Mouse (Mus musculus): ENCODE data around the gene Rbbp9. TPM values are rescaled to one million over a fixed set of nuclear protein-coding genes. Genes with fewer than 3 reads are reported as not detected.

Rbbp9 gene
- 2.6 to 3.9 TPM (median 3.4 TPM) in 4 replicates for total RNA-seq (2023)

GRCm38 (mm10) chr2:144550529-144550928 is at the start of gene Rbbp9:
Gene Rbbp9, minus strand, starts transcription at chr2:144550869.

DNA sequence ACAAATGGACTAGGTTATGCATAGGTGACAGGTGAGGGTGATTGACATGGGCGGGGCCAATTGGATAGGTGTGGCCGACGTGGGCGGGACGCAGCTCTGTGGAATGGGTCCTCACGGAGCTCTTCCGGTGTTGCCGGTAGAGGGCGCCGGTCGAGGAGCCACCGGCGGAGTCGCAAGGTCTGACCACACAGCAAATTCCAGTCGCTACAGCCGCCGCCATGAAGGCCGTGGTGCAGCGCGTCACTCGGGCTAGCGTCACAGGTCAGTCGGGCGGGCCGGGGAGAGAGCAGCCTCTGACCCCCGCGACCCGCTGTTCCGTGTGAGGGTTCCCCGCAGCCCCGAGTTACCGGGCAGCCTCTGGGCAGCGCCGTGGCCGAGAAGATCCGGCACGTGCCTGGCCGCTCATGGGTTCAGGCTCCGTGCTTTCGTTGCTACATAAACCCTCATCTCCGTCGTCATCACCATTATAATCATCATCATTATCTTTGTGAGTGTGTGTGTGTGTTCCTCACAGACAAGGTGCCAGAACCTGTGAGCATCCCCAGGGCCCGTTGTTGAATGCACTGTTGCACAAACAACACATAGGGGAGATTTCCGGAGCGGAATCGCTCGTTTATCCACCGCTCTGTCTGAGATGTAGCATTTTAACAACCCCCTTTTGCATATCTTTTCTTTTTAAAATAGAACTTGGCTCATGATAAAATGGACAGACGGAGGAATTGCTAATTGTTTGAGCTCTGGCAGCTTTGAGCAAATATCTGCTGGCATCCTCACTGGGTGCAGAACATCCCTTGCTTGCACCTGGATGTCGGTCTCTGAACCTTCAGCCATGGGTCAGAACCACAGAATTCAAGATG is 49.4 kb upstream of the Rbbp9 start, which contains the start of gene Dtd1:
Dtd1 (plus strand) TSS at position 67 of the 857 bp plus-strand sequence.

GRCm38 (mm10) chr2:144593951-144594651 is 43.4 kb upstream of the Rbbp9 start, which contains the start of gene Smim26:
Gene Smim26, plus strand, starts transcription at chr2:144594054.

GRCm38 (mm10) chr2:144555820-144556552 is 5.3 kb upstream of the Rbbp9 start, which contains the start of gene Sec23b:
Gene Sec23b, plus strand, starts transcription at chr2:144556229.

DNA sequence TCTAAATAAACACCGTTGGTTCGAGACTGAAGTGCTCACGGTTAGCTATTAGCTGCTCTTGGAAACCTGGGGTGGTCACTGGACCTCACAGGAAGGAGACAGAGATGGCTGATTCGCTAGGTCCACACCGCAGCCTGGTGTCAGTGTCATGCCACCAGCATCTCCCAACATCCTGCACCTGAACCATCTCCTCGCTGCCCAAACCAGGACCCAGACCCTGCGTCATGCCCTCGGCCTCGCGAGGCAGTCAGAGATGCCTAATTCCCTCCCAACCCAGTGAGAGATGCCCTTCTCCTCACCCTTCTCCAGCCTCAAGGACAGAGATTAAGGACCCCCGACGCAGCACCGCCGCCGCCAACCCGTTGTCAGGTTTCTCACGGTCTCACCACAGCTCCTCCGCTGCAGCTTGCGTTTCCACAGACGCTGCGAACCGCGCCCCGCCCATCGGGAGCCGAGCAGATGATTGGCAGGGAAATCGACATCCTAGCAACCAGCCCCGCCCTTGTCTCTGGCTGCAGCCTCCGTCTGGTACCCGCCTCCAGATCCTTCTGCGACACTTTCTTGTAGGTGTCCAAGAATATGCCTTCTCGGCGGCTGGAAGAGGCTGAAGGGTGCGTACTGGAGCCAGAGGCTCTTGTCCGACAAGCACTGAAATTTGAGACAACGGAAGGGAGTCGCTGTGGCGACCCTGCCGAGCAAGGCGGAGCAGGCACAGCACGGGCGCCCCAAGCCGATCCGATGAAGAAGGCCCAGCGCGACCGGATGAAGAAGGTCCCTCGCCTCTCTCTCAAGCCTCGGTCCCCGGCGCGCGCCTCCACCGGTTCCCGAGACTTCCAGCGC is 23.5 kb downstream of the Rbbp9 start, which contains the start of the genes Dzank1 and Polr3f:
Dzank1 (minus strand) TSS at position 434 of the 840 bp plus-strand sequence.
Polr3f (plus strand) TSS at position 738 of the 840 bp plus-strand sequence.

Other genes with a start within 250 kb of the Rbbp9 start
- gene Ovol2, start 218.7 kb downstream of the Rbbp9 start, total RNA-seq (2023) = not detected in 4 replicates
- gene Kat14, start 181.9 kb downstream of the Rbbp9 start, total RNA-seq (2023) = 32.3 to 38.4 TPM (median 35.1 TPM) in 4 replicates
- gene Pet117, start 181.9 kb downstream of the Rbbp9 start, total RNA-seq (2023) = 1.2 to 8.4 TPM (median 5.7 TPM) in 4 replicates
- 0.09 to 0.24 TPM (median 0.23 TPM) in 3 of 4 replicates, not detected in the other for gene Dzank1, start 23.5 kb downstream of the Rbbp9 start, total RNA-seq (2023)
- gene Polr3f, start 23.2 kb downstream of the Rbbp9 start, total RNA-seq (2023) = 38.2 to 49.4 TPM (median 40.3 TPM) in 4 replicates
- 51.5 to 62.7 TPM (median 57.8 TPM) in 4 replicates for gene Sec23b, start 5.4 kb upstream of the Rbbp9 start, total RNA-seq (2023)
- gene Smim26, start 43.2 kb upstream of the Rbbp9 start, total RNA-seq (2023) = 7.0 to 16.7 TPM (median 8.5 TPM) in 4 replicates
- 17.8 to 22.2 TPM (median 19.5 TPM) in 4 replicates for gene Dtd1, start 49.0 kb upstream of the Rbbp9 start, total RNA-seq (2023)

Measured in B cell, adult 62 days (primary cell).